Mouse (Mus musculus): ENCODE measurements at regions not wholly inside any gene's neighbourhood (a gene's known extent, or its start where the extent isn't known, plus 50 kb on each side); places are given as distances from the start of the nearest gene placed in this dataset.

- Histone ChIP-seq H3K36me3 (ENCODE audit: control insufficient read depth, insufficient read depth, low read length) (no peaks in the 10 kb centered on the region), H3K4me3 (ENCODE audit: low read depth, low read length) (no peak overlapping the region), H3K27ac (replicated peaks) (no peak overlapping the region), H3K9ac (ENCODE audit: low read length) (no peak overlapping the region), H3K4me1 (replicated peaks; ENCODE audit: control insufficient read depth, insufficient read depth) (no peaks in the 10 kb centered on the region), H3K9me3 (ENCODE audit: control insufficient read depth, low read length) (no peaks in the 10 kb centered on the region), H3K27me3 (ENCODE audit: control insufficient read depth, insufficient read depth, low read length) (no peaks in the 10 kb centered on the region), H3K4me2 (replicated peaks; ENCODE audit: low read depth) (no peak overlapping the region)
- no peak for TF ChIP-seq CTCF (IDR thresholded peaks at IDR 0.05; ENCODE audit: low read depth)
- TF ChIP-seq EP300 (optimal IDR thresholded peaks at IDR 0.05) = no peak
- WGBS = 44% methylated on average over 2 of the region's 2 CpGs
- ATAC-seq (ENCODE audit: low FRiP score, low TSS enrichment) (no peak), DNase-seq (ENCODE audit: low spot score) (no peak)
Observed at GRCm38 (mm10) chr1:76829690-76830089, 685.2 kb downstream of the Epha4 start.

DNA sequence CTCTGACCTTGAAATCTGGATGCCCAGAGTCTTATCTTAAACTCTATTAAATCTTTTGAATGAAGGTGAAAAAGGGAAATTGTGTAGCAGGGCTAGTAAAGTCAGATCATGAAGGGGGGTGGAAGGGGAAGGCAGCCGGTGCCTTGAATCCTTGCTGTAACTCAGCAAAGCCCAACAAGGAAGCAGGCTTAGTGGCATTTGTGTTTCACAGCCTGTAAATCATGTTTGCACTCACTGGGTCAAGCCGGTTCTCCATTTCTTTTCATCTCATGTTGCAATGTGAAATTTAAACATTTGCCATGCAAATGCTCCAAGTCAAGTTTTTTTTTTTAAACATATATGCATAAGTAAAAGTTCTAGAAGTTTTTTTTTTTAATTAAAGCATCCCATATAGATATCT, 682.6 kb downstream of the Epha4 start:
- no peak for DNase-seq (ENCODE audit: low spot score)
- no peak for TF ChIP-seq CTCF (IDR thresholded peaks at IDR 0.05; ENCODE audit: low read depth)
- TF ChIP-seq EP300 (optimal IDR thresholded peaks at IDR 0.05) = no peak

DNA sequence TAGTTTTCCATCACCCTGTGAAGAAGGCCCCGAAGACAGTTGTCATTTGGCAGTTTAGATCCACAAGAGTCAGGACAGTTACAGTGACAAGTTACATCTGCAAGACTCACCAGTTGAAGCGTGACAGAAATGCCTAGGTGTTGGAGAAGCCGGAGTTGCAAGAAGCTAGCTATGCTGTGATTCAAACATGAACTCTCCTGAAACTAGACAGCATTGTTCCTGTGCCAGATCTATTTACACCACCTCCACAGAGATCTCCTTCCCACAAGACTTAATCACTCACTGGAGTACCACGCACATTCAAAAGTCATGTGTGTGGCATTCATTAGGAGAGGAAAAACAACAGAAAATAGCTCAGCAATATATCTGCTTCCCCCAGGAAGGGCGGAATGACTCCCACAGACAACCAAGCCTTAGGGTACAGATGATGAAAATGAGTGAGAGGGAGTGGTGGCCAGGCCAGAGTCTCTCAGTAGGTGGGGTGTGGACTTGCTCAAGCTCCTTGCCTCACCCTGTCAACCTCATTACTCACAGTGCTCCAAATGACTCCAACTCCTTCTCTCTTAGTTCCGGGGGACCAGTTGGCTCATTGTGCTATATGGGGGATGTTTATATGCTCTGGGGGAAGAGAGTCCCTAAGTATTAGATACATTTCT, 679.7 kb downstream of the Epha4 start:
- TF ChIP-seq EP300 (optimal IDR thresholded peaks at IDR 0.05) (no peak), CTCF (IDR thresholded peaks at IDR 0.05; ENCODE audit: low read depth) (no peak)
- Histone ChIP-seq H3K9me3 (ENCODE audit: control insufficient read depth, low read length) (no peaks in the 10 kb centered on the region), H3K9ac (ENCODE audit: low read length) (no peak overlapping the region), H3K4me2 (replicated peaks; ENCODE audit: low read depth) (no peak overlapping the region), H3K27me3 (ENCODE audit: control insufficient read depth, insufficient read depth, low read length) (no peaks in the 10 kb centered on the region), H3K4me1 (replicated peaks; ENCODE audit: control insufficient read depth, insufficient read depth) (no peaks in the 10 kb centered on the region), H3K27ac (replicated peaks) (no peak overlapping the region), H3K4me3 (ENCODE audit: low read depth, low read length) (no peak overlapping the region), H3K36me3 (ENCODE audit: control insufficient read depth, insufficient read depth, low read length) (no peaks in the 10 kb centered on the region)
- ATAC-seq (ENCODE audit: low FRiP score, low TSS enrichment) (no peak), DNase-seq (ENCODE audit: low spot score) (no peak)
- WGBS = 74% methylated on average over 6 of the region's 6 CpGs

More for the DNA sequence above, 682.6 kb downstream of the Epha4 start:
- WGBS = 11% methylated on average over 2 of the region's 2 CpGs
- Histone ChIP-seq H3K27me3 (ENCODE audit: control insufficient read depth, insufficient read depth, low read length) (no peaks in the 10 kb centered on the region), H3K4me2 (replicated peaks; ENCODE audit: low read depth) (no peak overlapping the region), H3K9me3 (ENCODE audit: control insufficient read depth, low read length) (no peaks in the 10 kb centered on the region), H3K9ac (ENCODE audit: low read length) (no peak overlapping the region), H3K4me1 (replicated peaks; ENCODE audit: control insufficient read depth, insufficient read depth) (no peaks in the 10 kb centered on the region), H3K36me3 (ENCODE audit: control insufficient read depth, insufficient read depth, low read length) (no peaks in the 10 kb centered on the region), H3K27ac (replicated peaks) (no peak overlapping the region), H3K4me3 (ENCODE audit: low read depth, low read length) (no peak overlapping the region)
- ATAC-seq (ENCODE audit: low FRiP score, low TSS enrichment) = no peak

GRCm38 (mm10) chr1:76849346-76849745, 665.5 kb downstream of the Epha4 start:
- Histone ChIP-seq H3K4me2 (replicated peaks; ENCODE audit: low read depth) (no peak overlapping the region), H3K27me3 (ENCODE audit: control insufficient read depth, insufficient read depth, low read length) (no peaks in the 10 kb centered on the region), H3K27ac (replicated peaks) (no peak overlapping the region), H3K9ac (ENCODE audit: low read length) (no peak overlapping the region), H3K36me3 (ENCODE audit: control insufficient read depth, insufficient read depth, low read length) (no peaks in the 10 kb centered on the region), H3K4me1 (replicated peaks; ENCODE audit: control insufficient read depth, insufficient read depth) (no peaks in the 10 kb centered on the region), H3K9me3 (ENCODE audit: control insufficient read depth, low read length) (no peaks in the 10 kb centered on the region), H3K4me3 (ENCODE audit: low read depth, low read length) (no peak overlapping the region)
- ATAC-seq (ENCODE audit: low FRiP score, low TSS enrichment) = no peak
- no peak for DNase-seq (ENCODE audit: low spot score)
- WGBS = 58% methylated on average over 3 of the region's 3 CpGs
- TF ChIP-seq CTCF (IDR thresholded peaks at IDR 0.05; ENCODE audit: low read depth) (no peak), EP300 (optimal IDR thresholded peaks at IDR 0.05) (no peak)

GRCm38 (mm10) chr1:76866304-76866968, 648.5 kb downstream of the Epha4 start:
- Histone ChIP-seq H3K4me1 (replicated peaks; ENCODE audit: control insufficient read depth, insufficient read depth) (no peaks in the 10 kb centered on the region), H3K4me2 (replicated peaks; ENCODE audit: low read depth) (no peak overlapping the region), H3K36me3 (ENCODE audit: control insufficient read depth, insufficient read depth, low read length) (no peaks in the 10 kb centered on the region), H3K4me3 (ENCODE audit: low read depth, low read length) (no peak overlapping the region), H3K27me3 (ENCODE audit: control insufficient read depth, insufficient read depth, low read length) (no peaks in the 10 kb centered on the region), H3K27ac (replicated peaks) (no peak overlapping the region), H3K9ac (ENCODE audit: low read length) (no peak overlapping the region), H3K9me3 (ENCODE audit: control insufficient read depth, low read length) (no peaks in the 10 kb centered on the region)
- WGBS = 64% methylated on average over 15 of the region's 15 CpGs
- TF ChIP-seq CTCF (IDR thresholded peaks at IDR 0.05; ENCODE audit: low read depth) (no peak), EP300 (optimal IDR thresholded peaks at IDR 0.05) (no peak)
- DNase-seq (ENCODE audit: low spot score) (no peak), ATAC-seq (ENCODE audit: low FRiP score, low TSS enrichment) (no peak)

- no peak for ATAC-seq (ENCODE audit: low FRiP score, low TSS enrichment)
- Histone ChIP-seq H3K9me3 (ENCODE audit: control insufficient read depth, low read length) (no peaks in the 10 kb centered on the region), H3K4me3 (ENCODE audit: low read depth, low read length) (no peak overlapping the region), H3K27ac (replicated peaks) (no peak overlapping the region), H3K36me3 (ENCODE audit: control insufficient read depth, insufficient read depth, low read length) (no peaks in the 10 kb centered on the region), H3K9ac (ENCODE audit: low read length) (no peak overlapping the region), H3K4me2 (replicated peaks; ENCODE audit: low read depth) (no peak overlapping the region), H3K27me3 (ENCODE audit: control insufficient read depth, insufficient read depth, low read length) (no peaks in the 10 kb centered on the region), H3K4me1 (replicated peaks; ENCODE audit: control insufficient read depth, insufficient read depth) (no peaks in the 10 kb centered on the region)
- WGBS = 65% methylated on average over 4 of the region's 4 CpGs
- TF ChIP-seq EP300 (optimal IDR thresholded peaks at IDR 0.05) = no peak
- no peak for TF ChIP-seq CTCF (IDR thresholded peaks at IDR 0.05; ENCODE audit: low read depth)
- DNase-seq (ENCODE audit: low spot score) = no peak
Observed at GRCm38 (mm10) chr1:76873207-76873606, 641.7 kb downstream of the Epha4 start.

Measured in stomach, postnatal 0 days (tissue).